Mouse (Mus musculus) lung, postnatal 0 days (tissue): Measurements from ENCODE around the gene Gm17482.

Experiments
- CTCF ChIP-seq: IDR thresholded peaks from 2 replicates; pipeline ENCODE4 v1.5.1; 2016; ENCODE audit warnings: antibody characterized with exemption, mild to moderate bottlenecking
- EP300 ChIP-seq: IDR thresholded peaks from 2 replicates; pipeline ENCODE4 v1.6.1; 2016; ENCODE audit warnings: antibody characterized with exemption, mild to moderate bottlenecking, control low read depth

DNA sequence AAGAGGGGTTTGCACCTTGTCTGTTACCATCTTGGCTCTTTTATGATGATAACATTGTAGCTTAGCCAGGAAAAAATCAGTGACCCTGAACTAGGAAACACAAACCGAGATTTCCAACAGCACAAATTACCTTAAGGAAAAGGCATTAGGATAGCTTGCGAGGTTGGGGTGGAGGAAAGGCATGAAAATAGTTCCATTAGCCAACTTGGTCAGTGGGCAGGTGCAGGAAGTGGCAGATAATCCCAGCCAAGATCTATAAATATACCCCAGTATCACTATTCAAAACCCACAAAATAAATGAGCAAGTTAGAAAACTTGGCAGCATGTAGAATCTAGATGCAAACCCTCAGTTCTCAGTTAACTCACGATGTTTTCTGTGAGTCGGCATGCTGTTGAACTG, 4.7 kb downstream of the Gm17482 start:
- TF ChIP-seq EP300 = no peak
- no peak for TF ChIP-seq CTCF
